Mouse (Mus musculus) gastrocnemius, postnatal 10 days (tissue): Measurements from ENCODE around the gene 2210017I01Rik. TPM values are rescaled to one million over a fixed set of nuclear protein-coding genes. Genes with fewer than 3 reads are reported as not detected.

Source experiments
- DNase-seq: peaks from one replicate; pipeline ENCODE4 v3.0.0; 2021; ENCODE audit warnings: mixed read lengths
- total RNA-seq, 2 experiments: library from RNA; stranded (reverse); gene quantifications; 2 replicates each; pipeline ENCODE4 v1.2.3; 2021

The 2210017I01Rik gene
- total RNA-seq, 2 experiments from 2014 or later = not detected

DNA sequence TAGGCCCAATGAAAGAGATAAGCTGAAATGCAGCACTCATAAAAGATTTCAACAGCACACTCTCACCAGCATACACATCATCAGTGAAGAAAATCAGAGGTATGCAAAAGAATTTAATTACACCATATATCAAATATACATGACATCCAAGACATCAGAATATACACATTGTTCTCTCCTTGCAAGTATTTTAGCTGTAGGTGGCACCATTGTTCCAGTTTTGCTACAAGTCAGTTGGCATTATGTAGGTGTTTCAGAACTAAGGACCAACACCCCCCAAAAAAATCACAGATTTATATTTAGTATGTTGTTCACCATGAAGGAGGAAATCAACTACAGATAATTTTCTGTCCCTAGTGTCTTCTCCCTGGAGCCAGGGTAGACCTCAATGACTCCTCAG lies 41.9 kb downstream of the 2210017I01Rik start:
- no peak for DNase-seq

Other genes starting within 250 kb of the 2210017I01Rik start
- gene Sprr2f, start 242.3 kb downstream of the 2210017I01Rik start, total RNA-seq = not detected
- not detected for gene Sprr2h, start 221.8 kb downstream of the 2210017I01Rik start, total RNA-seq
- gene Sprr2i, start 199.5 kb downstream of the 2210017I01Rik start, total RNA-seq = not detected
- not detected for gene Sprr2j-ps, start 189.4 kb downstream of the 2210017I01Rik start, total RNA-seq
- 1 to 10 TPM; 3.9 to 5.8 TPM for gene Gm9774, start 178.1 kb downstream of the 2210017I01Rik start, total RNA-seq
- gene Sprr2k, start 174.9 kb downstream of the 2210017I01Rik start, total RNA-seq = not detected
- gene Sprr1b, start 168.7 kb downstream of the 2210017I01Rik start, total RNA-seq = not detected
- not detected for gene Sprr3, start 148.8 kb downstream of the 2210017I01Rik start, total RNA-seq
- gene Sprr1a, start 121.6 kb downstream of the 2210017I01Rik start, total RNA-seq = not detected
- not detected for gene Sprr4, start 107.0 kb downstream of the 2210017I01Rik start, total RNA-seq
- not detected for gene 2310046K23Rik, start 73.0 kb downstream of the 2210017I01Rik start, total RNA-seq
- gene Ivl, start 33.8 kb downstream of the 2210017I01Rik start, total RNA-seq = not detected
- gene Smcp, start 18.5 kb downstream of the 2210017I01Rik start, total RNA-seq = not detected
- not detected for gene Lce6a, start 14.2 kb upstream of the 2210017I01Rik start, total RNA-seq
- not detected for gene Lce1a1, start 40.8 kb upstream of the 2210017I01Rik start, total RNA-seq
- gene Lce1b, start 49.4 kb upstream of the 2210017I01Rik start, total RNA-seq = not detected
- not detected for gene Lce1a2, start 62.8 kb upstream of the 2210017I01Rik start, total RNA-seq
- not detected for gene Lce1c, start 71.8 kb upstream of the 2210017I01Rik start, total RNA-seq
- not detected for gene Lce1d, start 79.7 kb upstream of the 2210017I01Rik start, total RNA-seq
- gene Lce1e, start 101.6 kb upstream of the 2210017I01Rik start, total RNA-seq = not detected
- gene Lce1f, start 112.9 kb upstream of the 2210017I01Rik start, total RNA-seq = not detected
- gene Gm38119, start 131.6 kb upstream of the 2210017I01Rik start, total RNA-seq = not detected
- gene Lce1g, start 144.8 kb upstream of the 2210017I01Rik start, total RNA-seq = not detected
- gene Lce1h, start 157.6 kb upstream of the 2210017I01Rik start, total RNA-seq = not detected
- gene Lce1i, start 171.4 kb upstream of the 2210017I01Rik start, total RNA-seq = not detected
- not detected for gene Lce1j, start 183.0 kb upstream of the 2210017I01Rik start, total RNA-seq
- gene Lce1k, start 200.4 kb upstream of the 2210017I01Rik start, total RNA-seq = not detected
- not detected for gene Kprp, start 219.8 kb upstream of the 2210017I01Rik start, total RNA-seq
- not detected for gene Lce1l, start 243.8 kb upstream of the 2210017I01Rik start, total RNA-seq